Mouse (Mus musculus) liver, embryonic 14.5 days (tissue): ENCODE measurements at regions not wholly inside any gene's neighbourhood (a gene's known extent, or its start where the extent isn't known, plus 50 kb on each side); places are given as distances from the start of the nearest gene placed in this dataset.

Experiments used
- CTCF ChIP-seq: IDR thresholded peaks from 2 replicates; pipeline ENCODE4 v1.5.1; 2016; ENCODE audit warnings: antibody characterized with exemption, low read depth, control low read depth
- EP300 ChIP-seq: IDR thresholded peaks from 2 replicates; pipeline ENCODE4 v1.6.1; 2016; ENCODE audit warnings: antibody characterized with exemption, low read depth

DNA sequence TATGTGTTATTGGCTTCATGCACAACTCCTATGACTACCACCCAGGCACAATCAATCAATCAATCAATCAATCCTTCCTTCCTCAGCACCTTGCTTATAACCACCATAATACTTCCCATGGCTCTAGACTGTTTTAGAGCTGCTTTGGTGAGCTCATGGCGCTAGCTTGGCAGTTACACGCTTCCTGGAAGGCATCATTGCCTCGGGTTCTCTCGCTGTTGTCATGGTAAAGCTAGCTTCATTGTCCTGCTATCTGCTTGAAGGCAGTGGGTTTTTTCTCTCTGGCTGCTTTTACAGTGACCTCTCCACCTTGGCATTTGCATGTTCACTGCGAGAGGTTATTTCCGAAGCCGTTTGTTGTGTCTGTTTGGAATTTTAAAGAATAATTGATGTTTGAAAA is 174.7 kb downstream of the Tmx1 start:
- no peak for TF ChIP-seq CTCF
- no peak for TF ChIP-seq EP300
